Mouse (Mus musculus) cerebellum, postnatal 36 days (tissue): ENCODE measurements at regions not wholly inside any gene's neighbourhood (a gene's known extent, or its start where the extent isn't known, plus 50 kb on each side); places are given as distances from the start of the nearest gene placed in this dataset.

ENCODE experiments used
- DNase-seq, 2 experiments: peaks; one replicate each; pipeline ENCODE4 v3.0.0; 2021 to 2022; ENCODE audit warnings: mixed read lengths in 2 of 2

DNA sequence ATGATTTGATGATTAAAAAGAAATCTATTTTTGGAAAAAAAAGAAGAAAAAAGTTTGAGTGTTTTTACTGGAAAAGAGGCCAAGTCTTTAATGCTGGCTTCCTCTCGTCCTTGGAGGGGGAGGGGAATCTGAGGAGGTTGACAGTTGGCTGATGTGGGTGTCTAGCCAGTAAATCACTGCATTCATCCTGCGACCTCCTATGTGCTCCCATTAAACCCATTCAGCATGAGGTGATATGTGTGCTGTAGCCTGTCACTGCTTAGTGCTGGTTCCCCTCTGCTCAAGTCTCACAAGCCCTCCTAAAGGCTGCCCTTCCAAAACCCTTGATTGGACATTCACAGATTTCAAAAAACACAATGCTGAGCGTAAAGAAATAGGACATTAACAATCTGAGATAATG lies 68.7 kb downstream of the Atoh1 start:
- no peak for DNase-seq

DNA sequence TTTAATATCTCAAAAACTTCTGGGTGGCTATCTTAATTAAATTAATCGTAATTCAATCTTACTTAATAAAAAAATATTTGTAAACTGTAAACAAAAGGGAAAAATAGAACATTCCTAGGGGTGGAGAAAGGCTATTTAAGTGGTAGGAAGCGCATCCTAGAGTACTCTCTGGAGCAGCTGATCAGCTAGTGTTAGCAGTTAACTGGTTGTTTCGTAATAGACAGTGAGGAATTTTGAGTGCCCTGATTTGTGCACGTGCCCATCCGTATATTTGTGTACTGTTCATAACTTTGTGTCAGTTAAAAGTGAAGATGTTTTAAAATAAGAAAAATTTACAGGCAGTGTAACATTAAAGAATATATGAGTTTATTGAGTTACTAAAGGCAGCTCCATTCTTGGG lies 69.9 kb downstream of the Atoh1 start:
- DNase-seq = no peak

DNA sequence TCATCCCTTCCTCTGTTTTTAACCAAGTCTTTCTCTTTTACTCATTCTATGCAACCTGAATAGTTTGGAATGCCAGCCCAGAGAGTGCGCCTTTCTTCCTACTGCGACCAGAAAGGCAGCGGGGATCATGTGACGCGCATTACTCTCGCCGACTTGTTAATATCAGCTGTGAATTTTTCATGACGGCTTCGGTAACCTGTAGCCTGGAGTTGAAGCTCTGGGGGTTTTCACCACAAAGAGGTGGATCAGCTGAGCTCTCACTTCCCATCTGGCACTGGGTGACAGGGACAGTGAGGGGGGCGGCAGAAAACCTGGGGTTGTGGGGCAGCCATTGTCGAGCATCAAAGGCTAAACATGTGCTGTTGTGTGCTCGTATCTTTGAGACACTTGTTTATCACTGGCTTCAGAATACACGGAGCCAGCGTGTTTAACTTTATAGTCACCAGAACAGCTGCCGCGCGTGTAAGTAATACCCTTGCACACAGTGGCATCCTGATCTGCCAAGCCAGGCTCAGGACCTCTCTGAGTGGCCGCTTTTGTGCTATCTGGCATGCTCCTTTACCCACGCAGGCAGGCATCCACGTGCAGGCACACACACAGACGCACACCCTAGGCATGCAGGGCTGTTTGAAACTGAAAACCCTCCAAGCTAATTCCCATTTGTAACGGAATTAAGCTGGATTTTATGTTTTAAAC lies 70.5 kb downstream of the Atoh1 start:
- DNase-seq = peak; percentile 2 to 7

DNA sequence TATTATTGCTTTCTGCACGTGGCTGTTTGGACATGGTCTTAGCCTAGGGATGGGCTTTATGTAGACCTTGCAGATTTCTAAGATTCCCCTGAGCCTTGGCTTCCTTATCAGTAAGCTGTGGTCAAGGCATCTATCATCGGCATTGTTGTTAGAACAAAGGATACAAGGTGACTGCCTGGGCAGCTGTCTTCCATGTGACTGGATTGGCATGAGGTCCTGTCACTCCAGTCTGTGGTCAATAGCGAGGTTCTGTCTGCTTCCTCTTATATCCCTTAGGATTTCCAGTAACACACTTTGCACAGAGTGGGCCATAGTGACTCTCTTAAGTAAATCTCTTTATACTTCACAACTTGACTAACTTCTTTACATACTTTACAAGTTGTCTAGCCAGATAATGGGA lies 72.0 kb downstream of the Atoh1 start:
- DNase-seq = no peak

DNA sequence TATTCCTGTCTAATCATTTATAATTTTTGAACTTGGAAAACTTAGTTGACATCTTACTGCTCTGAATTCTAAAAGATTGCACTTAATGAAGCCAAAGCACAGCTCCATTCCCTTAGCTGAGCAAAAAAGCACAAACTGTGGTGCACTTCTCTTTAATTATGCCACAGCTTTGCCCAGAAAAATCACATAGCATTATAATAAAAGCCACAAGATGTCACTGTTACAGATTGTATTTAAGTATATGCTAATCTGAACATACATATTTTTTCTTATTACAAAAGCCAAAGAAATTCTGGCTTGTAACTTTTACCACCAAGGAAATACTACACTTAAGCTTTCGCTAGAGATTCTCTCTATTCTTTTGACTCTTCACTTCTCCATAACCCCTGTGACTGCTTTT lies 86.2 kb downstream of the Atoh1 start:
- DNase-seq = no peak

DNA sequence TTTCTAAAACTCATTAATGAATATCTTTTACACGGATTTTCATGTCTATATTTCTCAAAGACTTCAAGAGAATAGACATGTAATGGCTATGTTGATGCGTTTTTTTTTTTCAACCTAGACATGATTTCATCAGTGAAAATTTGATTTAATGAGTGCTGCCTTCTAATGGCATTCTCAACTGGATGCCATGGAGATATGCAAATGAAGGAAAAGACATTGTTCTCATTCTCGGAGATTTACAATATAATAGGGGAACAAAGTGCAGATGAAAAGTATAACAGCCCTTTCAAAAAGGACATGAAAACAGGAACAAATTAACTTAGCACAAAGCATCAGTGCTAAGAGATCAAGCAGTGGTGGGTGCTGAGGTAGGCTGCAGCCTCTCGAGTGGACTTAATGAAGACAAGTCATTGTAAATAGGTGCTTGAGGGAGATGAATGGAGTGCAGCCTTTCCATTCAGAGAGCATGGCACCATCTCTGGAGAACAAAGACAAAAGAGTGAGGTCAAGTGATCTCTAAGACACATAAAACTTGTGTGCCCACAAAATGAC lies 120.2 kb downstream of the Atoh1 start:
- DNase-seq = no peak

DNA sequence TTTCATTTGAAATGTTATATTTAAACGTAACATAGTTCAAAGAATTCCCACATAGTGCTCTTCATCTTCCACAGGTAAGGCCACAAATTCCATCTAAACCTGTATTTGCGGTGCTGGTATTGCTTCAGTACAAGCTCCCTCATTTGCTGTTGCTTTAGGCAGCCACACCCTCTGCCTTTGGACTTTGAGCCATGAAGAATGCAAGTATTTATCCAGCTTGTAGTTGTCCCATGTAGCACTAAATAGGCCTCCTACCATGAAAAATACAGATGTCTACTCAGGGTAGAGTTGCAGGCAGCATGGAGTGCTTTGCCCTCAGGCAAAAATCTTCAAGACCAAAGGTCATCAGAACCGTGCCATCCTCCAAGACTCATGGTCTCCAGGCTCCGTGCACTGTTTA lies 134.0 kb downstream of the Atoh1 start:
- DNase-seq = no peak

DNA sequence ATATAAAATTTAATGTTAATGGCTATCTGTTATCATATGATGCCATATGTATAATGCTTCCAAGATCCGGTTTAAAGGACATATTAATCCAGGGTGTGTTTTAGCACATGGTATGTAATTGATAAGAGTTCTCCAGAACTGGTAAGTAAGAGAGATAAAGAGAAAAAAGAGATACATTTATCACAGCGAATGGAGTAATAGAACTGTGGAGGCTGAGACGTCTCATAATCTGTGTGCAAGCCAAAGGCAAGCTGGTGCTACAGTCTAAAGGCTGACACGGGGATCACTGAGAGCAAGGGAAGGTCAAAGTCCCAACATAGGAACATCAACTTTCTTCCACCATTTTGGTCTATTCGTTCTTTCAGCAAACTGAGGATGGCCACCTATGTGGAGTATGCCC lies 146.0 kb upstream of the Smarcad1 start:
- DNase-seq = no peak
